Mouse (Mus musculus): Measurements from ENCODE around the gene Trim46.
A peak's percentile ranks its signal among the peaks of the same experiment; 100 is the strongest.
"Not testable (repeated sequence)": the region's sequence is repeated elsewhere in the genome, so short reads cannot be mapped to it uniquely, and the experiment has no call there.

The Trim46 gene

DNA sequence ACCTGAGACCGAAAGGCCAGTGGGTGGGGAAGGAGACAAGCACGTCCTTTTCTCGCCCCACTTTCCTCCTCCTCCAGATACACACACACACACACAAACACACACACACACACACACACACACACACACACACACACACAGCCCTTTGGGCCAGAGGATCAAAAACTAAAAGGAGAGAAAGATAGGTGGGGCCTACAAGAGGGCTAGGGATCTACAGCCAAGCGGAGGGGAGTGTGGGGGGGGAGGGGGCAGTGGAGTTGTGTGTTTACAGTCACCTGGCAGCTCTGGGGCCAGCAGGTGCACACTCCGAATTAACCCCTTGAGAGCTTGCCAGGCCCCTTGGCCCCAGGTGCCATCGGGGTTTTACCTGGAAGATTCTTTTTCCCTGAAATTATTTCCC is 13.5 kb downstream of the Trim46 start:
- no peak for DNase-seq (ENCODE audit: low spot score)

- no peak for DNase-seq (ENCODE audit: low spot score)
Observed at GRCm38 (mm10) chr3:89231772-89232275, 14.3 kb downstream of the Trim46 start.

DNA sequence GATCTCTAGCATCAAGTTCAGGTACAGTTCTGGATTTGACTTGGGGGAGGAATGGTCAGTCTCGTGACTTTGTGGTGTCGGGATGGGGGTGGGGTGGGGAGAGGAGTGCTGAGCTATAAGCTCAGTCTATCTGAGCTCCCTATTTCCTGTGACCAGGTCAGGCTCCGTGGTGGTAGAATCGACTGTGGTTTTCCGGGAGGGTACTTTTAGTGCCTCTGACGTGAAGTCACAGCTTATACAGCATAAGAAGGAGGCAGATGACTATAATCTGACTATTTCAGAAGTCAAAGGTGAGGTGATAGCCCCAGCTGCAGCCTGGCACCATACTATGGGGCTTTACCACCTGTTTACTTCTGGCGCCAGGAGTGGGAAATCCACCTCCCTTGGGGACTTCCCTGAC is 14.8 kb downstream of the Trim46 start:
- DNase-seq (ENCODE audit: low spot score), result no peak

DNA sequence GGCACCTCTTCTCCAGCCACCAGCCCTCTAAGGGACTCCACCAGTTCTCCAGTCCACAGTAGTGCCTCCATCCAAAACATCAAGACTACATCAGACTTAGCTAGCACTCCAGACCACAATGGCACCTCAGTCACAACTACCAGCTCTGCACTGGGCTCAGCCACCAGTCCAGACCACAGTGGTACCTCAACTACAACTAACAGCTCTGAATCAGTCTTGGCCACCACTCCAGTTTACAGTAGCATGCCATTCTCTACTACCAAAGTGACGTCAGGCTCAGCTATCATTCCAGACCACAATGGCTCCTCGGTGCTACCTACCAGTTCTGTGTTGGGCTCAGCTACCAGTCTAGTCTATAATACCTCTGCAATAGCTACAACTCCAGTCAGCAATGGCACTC is 15.5 kb downstream of the Trim46 start:
- DNase-seq (ENCODE audit: low spot score), result no peak

DNA sequence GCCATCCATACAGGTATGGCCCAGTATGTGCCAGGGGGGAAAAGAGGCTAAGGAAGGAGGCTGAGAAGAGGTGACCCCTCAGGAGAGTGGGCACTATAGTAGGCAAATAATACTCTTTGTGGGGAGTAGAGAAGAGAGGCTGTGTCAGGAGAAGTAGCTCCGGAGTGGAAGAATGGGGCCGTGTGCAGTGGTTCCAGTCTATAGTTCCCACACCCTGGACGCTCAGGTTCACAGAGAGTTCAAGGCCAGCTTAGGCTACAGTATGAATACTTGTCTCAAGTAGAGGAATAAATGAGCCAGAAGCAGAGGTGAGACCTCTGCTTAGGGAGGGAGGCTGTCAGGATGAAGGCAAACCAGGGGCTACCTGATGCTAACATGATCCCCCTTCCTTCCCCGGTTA is 16.8 kb downstream of the Trim46 start:
- DNase-seq (ENCODE audit: low spot score), result no peak

- DNase-seq (ENCODE audit: low spot score), result no peak
Observed at GRCm38 (mm10) chr3:89228836-89229235, 17.3 kb downstream of the Trim46 start, which contains the start of gene Muc1. TSS of gene Muc1 (plus strand) at chr3:89229057.

DNA sequence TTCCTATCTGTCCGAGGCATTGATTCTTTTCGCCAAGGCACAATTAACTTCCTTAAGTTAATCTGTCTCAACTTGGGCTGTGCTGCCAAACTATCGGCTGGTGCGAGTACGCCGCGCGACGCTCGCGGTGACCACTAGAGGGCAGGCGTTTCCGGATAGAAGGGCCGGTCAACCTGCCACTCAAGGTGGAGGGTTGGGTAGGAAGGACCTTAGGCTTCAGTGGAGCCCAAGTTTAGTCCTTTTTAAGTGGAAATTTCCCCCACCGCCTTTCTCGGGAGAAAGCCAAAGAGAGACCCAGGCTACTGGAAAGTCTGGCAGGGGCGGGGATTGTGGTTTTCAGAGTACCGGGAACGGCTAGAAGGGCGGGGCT is 17.9 kb downstream of the Trim46 start:
- DNase-seq (ENCODE audit: low spot score), result peak; percentile 91

- peak; percentile 91 for DNase-seq (ENCODE audit: low spot score)
Observed at GRCm38 (mm10) chr3:89227307-89228179, 18.6 kb downstream of the Trim46 start.

DNA sequence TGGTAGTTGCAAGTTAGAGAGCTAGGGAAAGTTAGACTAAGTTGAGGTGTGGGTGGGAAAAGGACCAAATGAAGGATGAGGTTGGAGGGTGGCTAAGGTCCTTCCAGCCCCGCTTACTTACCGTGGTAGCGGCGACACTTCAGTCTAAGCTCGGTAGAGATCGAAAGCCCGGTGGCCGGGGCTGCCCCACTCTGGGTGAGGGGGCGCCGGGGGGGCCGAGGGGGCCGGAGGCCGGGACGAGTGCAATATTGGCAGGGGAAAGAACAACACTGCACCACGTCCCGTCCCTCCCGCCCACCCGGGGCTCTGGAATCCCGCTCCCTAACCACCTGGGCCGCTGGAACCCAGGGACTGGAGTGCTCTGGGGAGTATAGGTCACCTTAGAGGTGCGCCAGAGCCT is 19.2 kb downstream of the Trim46 start, which contains the start of gene Mtx1:
Gene Mtx1 (minus strand): TSS at position 189 of the 400 bp plus-strand sequence.
- no peak for DNase-seq (ENCODE audit: low spot score)

- DNase-seq (ENCODE audit: low spot score), result no peak
Observed at GRCm38 (mm10) chr3:89226361-89226760, 19.7 kb downstream of the Trim46 start.

- DNase-seq (ENCODE audit: low spot score), result no peak
Observed at GRCm38 (mm10) chr3:89225918-89226317, 20.2 kb downstream of the Trim46 start.

- DNase-seq (ENCODE audit: low spot score), result no peak
Observed at GRCm38 (mm10) chr3:89225321-89225815, 20.7 kb downstream of the Trim46 start.

- DNase-seq (ENCODE audit: low spot score), result no peak
Observed at GRCm38 (mm10) chr3:89224796-89225195, 21.3 kb downstream of the Trim46 start.

DNA sequence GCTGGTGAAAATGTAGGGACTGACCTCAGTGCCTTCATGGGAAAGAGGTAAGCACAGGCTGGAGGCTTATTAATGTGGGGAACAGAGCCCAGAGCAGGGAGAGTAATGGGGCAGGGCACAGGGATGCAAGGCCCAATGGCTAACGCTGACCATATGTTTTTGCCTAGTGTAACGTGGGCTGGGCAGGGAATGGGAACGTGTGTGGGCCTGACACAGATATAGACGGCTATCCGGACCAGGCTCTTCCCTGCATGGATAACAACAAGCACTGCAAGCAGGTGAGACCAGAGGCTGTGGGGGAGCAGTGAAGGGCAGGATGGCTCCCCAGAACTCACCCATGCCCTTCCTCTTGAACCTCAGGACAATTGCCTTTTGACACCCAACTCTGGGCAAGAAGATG is 24.9 kb downstream of the Trim46 start:
- no peak for DNase-seq (ENCODE audit: low spot score)

GRCm38 (mm10) chr3:89219546-89219945 is 26.6 kb downstream of the Trim46 start:
- no peak for DNase-seq (ENCODE audit: low spot score)

DNA sequence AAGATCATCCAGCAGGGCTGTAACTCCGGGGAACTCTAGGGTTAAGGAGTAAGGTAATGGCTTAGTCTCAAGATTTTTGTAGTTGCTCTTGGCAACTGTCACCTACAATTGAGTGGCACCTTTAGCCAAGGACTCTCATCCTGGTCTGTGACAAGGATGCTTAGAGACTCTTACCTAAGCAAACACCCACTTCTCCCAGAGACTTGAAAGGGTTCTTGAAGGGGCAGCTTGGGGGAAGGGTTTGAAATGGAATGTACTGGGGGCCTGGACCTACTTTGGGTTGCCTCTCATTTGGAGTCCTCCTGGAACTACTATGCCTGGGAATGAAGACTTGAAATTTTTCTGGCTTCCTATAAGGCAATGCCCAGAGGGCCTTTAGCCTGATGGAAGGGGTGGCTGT is 27.8 kb downstream of the Trim46 start:
- no peak for DNase-seq (ENCODE audit: low spot score)

- DNase-seq (ENCODE audit: low spot score), result not testable (repeated sequence)
Observed at GRCm38 (mm10) chr3:89216407-89216806, 29.7 kb downstream of the Trim46 start.

DNA sequence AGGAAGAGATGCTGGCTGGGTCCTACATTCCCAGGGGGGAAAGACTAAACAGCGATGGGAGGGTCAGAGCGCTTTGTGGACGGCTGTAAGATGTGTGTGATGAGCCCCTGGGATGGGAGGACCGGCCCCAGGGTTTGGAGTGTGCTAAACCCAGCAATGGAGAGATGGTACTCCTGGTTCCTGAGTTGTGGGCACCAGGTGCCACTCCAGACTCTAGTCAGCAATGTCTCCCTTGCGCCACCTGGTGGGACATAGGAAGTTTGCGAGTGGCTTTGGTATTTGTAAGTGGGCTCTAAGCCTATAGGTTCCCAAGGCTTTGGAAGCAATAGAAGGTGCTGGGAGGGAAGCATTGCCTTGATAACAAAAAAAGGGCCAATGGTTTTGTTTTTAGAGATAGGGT is 30.3 kb downstream of the Trim46 start:
- DNase-seq (ENCODE audit: low spot score), result peak; percentile 95

DNA sequence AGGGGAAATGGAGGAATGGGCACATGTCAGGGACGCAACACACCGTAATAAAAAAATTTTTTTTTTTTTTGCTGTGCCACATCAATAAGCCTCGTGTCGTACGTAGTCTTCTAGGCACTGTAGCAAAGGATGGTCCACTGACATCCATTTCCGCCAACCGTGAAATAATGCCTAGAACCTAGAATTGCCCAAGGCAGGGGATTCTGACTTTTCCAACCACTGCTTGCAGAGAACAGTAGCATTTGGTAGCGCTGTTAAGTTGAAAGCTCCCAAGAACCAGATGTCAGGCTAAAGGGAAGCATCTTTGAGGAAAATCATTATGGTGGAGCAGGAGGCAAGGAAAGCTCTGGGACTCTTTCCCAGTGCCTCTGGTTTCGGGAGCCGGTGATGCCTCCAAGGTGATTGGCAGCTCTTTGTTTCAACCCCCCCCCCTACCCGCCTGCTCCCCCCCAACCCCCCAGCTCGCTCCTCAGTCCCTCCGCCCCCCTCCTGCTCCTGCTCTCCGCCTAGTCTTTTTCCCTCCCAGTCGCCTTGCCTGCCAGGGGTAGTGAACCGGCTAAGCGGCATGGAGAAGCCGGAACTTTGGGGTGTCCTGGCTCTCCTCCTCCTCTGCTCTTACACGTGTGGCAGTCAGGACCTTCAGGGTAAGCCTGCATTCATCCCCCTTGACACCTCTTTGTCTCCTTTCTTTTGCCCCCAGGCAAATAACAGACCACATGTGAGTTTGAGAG is 31.3 kb downstream of the Trim46 start, which contains the start of gene Thbs3:
Gene Thbs3 (plus strand): TSS at position 500 of the 731 bp plus-strand sequence.
- peak; percentile 61 for DNase-seq (ENCODE audit: low spot score)

- DNase-seq (ENCODE audit: low spot score), result peak; percentile 97
Observed at GRCm38 (mm10) chr3:89213803-89214530, 32.1 kb downstream of the Trim46 start.

DNA sequence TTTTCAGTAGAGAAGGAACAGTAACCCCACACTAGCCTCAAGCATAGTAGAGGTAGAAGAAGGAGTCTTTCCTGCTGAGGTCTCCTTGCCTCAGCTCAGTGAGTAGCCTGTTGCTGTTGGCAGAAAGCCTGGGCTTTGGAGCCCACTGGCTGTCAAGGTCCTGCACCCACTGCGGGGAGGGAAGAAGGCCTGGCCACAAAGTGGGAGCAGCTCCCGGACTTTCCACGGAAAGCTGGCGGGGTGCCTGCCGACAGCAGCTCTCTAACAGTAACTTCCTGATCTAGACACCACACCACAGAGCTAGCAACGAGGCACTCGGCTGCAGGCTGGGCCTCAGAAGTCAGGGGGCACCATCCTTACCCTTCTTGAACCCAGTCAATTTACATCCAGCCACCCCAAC is 35.4 kb downstream of the Trim46 start:
- DNase-seq (ENCODE audit: low spot score), result peak; percentile 27

- peak; percentile 44 for DNase-seq (ENCODE audit: low spot score)
Observed at GRCm38 (mm10) chr3:89210162-89210561, 35.9 kb downstream of the Trim46 start.
